Mouse (Mus musculus): Measurements from ENCODE around the gene Fam81a. TPM values are rescaled to one million over a fixed set of nuclear protein-coding genes. Genes with fewer than 3 reads are reported as not detected.
A peak's percentile ranks its signal among the peaks of the same experiment; 100 is the strongest.

Fam81a gene
- total and polyA plus RNA-seq, 3 experiments = 0.13 TPM; not detected in 2

- Histone ChIP-seq H3K4me2 (ENCODE audit: insufficient read depth, low read depth, poor library complexity, severe bottlenecking) (no peak overlapping the region), H3K9me3 (replicated peaks; ENCODE audit: low read length) (no peaks in the 10 kb centered on the region), H3K9ac (ENCODE audit: insufficient read depth, low read depth) (no peak overlapping the region), H3K36me3 (replicated peaks in 1 of 2; ENCODE audit: control insufficient read depth in 1 of 2, insufficient read depth in 1 of 2, low read length in 1 of 2) (no peaks in the 10 kb centered on the region), H3K79me2 (replicated peaks; ENCODE audit: control insufficient read depth, extremely low read depth, insufficient read depth, poor library complexity, severe bottlenecking) (no peaks in the 10 kb centered on the region), H3K4me3 (replicated peaks in 1 of 3; ENCODE audit: low read depth in 2 of 3, low read length in 2 of 3, poor library complexity in 1 of 3) (no peak overlapping the region), H3K27ac (ENCODE audit: insufficient read depth, low read depth) (no peak overlapping the region), H3K27me3 (replicated peaks) (no peaks in the 10 kb centered on the region), H3K4me1 (ENCODE audit: control insufficient read depth in 1 of 2, insufficient read depth in 2 of 2) (peaks cover 0 to 3% of the 10 kb centered on the region in 2 experiments; a peak in 1 of 4 replicates)
- no peak for DNase-seq (ENCODE audit: extremely low read depth)
- in situ Hi-C loops (cut with MboI; ENCODE audit: low pct_ligation_motif_present, low pct_unique_long_range_greater_than_20kb, low sequenced_read_pairs) (loop anchor here (10.0 to 25.0 kb wide), 2 partner anchors 232 to 309 kb away; no protein-coding TSS in a partner anchor), dilution Hi-C loops (cut with MboI; ENCODE audit: extremely low pct_ligation_motif_present, extremely low pct_unique_long_range_greater_than_20kb, low sequenced_read_pairs) (no loop called here)
- no peak for TF ChIP-seq MAZ (IDR thresholded peaks at IDR 0.05; ENCODE audit: low read depth, low read length)
- TF ChIP-seq E2F4 (IDR thresholded peaks at IDR 0.05; ENCODE audit: insufficient replicate concordance, low read depth, low read length) = no peak
- TF ChIP-seq EP300 (IDR thresholded peaks at IDR 0.05; ENCODE audit: low read length) = no peak
- TF ChIP-seq ZKSCAN1 (IDR thresholded peaks at IDR 0.05; ENCODE audit: borderline replicate concordance, low read depth, low read length) = no peak
- no peak for TF ChIP-seq HCFC1 (IDR thresholded peaks at IDR 0.05; ENCODE audit: low read depth, low read length)
- TF ChIP-seq MAX (IDR thresholded peaks at IDR 0.05; ENCODE audit: low read length) = no peak
- no peak for TF ChIP-seq SIN3A (IDR thresholded peaks at IDR 0.05; ENCODE audit: low read length)
- TF ChIP-seq ETS1 (conservative IDR thresholded peaks at IDR 0.05; ENCODE audit: low read depth, low read length) = no peak
- TF ChIP-seq JUN (IDR thresholded peaks at IDR 0.05; ENCODE audit: insufficient read depth, low read depth, low read length) = no peak
- no peak for TF ChIP-seq NRF1 (IDR thresholded peaks at IDR 0.05; ENCODE audit: low read depth, low read length)
- no peak for TF ChIP-seq CHD2 (IDR thresholded peaks at IDR 0.05; ENCODE audit: low read length)
- TF ChIP-seq POLR2A (IDR thresholded peaks at IDR 0.05; ENCODE audit: low read depth, low read length) = no peak
- TF ChIP-seq USF1 (IDR thresholded peaks at IDR 0.05; ENCODE audit: low read depth, low read length) = no peak
- TF ChIP-seq UBTF (IDR thresholded peaks at IDR 0.05; ENCODE audit: low read depth, low read length) = no peak
- TF ChIP-seq IRF4 (IDR thresholded peaks at IDR 0.05; ENCODE audit: low read depth, low read length) = no peak
- no peak for TF ChIP-seq ZNF384 (IDR thresholded peaks at IDR 0.05; ENCODE audit: low read depth, low read length)
- no peak for TF ChIP-seq ZMIZ1 (IDR thresholded peaks at IDR 0.05; ENCODE audit: low read depth, low read length)
- TF ChIP-seq GABPA (IDR thresholded peaks at IDR 0.05; ENCODE audit: insufficient replicate concordance, low read depth, low read length) = no peak
- no peak for TF ChIP-seq USF2 (conservative IDR thresholded peaks at IDR 0.05; ENCODE audit: low read depth, low read length)
Measured at GRCm38 (mm10) chr9:70105573-70105972, 36.8 kb downstream of the Fam81a start.

- Histone ChIP-seq H3K4me2 (ENCODE audit: insufficient read depth, low read depth, poor library complexity, severe bottlenecking) (no peak overlapping the region), H3K79me2 (replicated peaks; ENCODE audit: control insufficient read depth, extremely low read depth, insufficient read depth, poor library complexity, severe bottlenecking) (no peaks in the 10 kb centered on the region), H3K27ac (ENCODE audit: insufficient read depth, low read depth) (no peak overlapping the region), H3K36me3 (replicated peaks in 1 of 2; ENCODE audit: control insufficient read depth in 1 of 2, insufficient read depth in 1 of 2, low read length in 1 of 2) (no peaks in the 10 kb centered on the region), H3K4me3 (replicated peaks in 1 of 3; ENCODE audit: low read depth in 2 of 3, low read length in 2 of 3, poor library complexity in 1 of 3) (no peak overlapping the region), H3K9me3 (replicated peaks; ENCODE audit: low read length) (no peaks in the 10 kb centered on the region), H3K27me3 (replicated peaks) (no peaks in the 10 kb centered on the region), H3K9ac (ENCODE audit: insufficient read depth, low read depth) (no peak overlapping the region), H3K4me1 (ENCODE audit: control insufficient read depth in 1 of 2, insufficient read depth in 2 of 2) (no peaks in the 10 kb centered on the region)
- TF ChIP-seq ETS1 (conservative IDR thresholded peaks at IDR 0.05; ENCODE audit: low read depth, low read length) (no peak), CTCF (conservative IDR thresholded peaks at IDR 0.05 in 1 of 2, IDR thresholded peaks at IDR 0.05 in 1 of 2; ENCODE audit: low read depth in 2 of 2, low read length in 2 of 2) (peak in 1 of 2 experiments; percentile 3; a peak in 1 of 4 replicates)
- in situ Hi-C loops (cut with MboI; ENCODE audit: low pct_ligation_motif_present, low pct_unique_long_range_greater_than_20kb, low sequenced_read_pairs) (loop anchor here (10.0 to 25.0 kb wide), 2 partner anchors 234 to 312 kb away; no protein-coding TSS in a partner anchor), dilution Hi-C loops (cut with MboI; ENCODE audit: extremely low pct_ligation_motif_present, extremely low pct_unique_long_range_greater_than_20kb, low sequenced_read_pairs) (no loop called here)
- DNase-seq (ENCODE audit: extremely low read depth) = no peak
Measured at GRCm38 (mm10) chr9:70103106-70103505, 39.3 kb downstream of the Fam81a start.
